Mouse (Mus musculus) layer of hippocampus, adult 9-11 months (tissue): ENCODE measurements at regions not wholly inside any gene's neighbourhood (a gene's known extent, or its start where the extent isn't known, plus 50 kb on each side); places are given as distances from the start of the nearest gene placed in this dataset.
"Not testable (repeated sequence)": the region's sequence is repeated elsewhere in the genome, so short reads cannot be mapped to it uniquely, and the experiment has no call there.

Experiments
- DNase-seq: peaks from one replicate; pipeline ENCODE4 v3.0.0; 2022

DNA sequence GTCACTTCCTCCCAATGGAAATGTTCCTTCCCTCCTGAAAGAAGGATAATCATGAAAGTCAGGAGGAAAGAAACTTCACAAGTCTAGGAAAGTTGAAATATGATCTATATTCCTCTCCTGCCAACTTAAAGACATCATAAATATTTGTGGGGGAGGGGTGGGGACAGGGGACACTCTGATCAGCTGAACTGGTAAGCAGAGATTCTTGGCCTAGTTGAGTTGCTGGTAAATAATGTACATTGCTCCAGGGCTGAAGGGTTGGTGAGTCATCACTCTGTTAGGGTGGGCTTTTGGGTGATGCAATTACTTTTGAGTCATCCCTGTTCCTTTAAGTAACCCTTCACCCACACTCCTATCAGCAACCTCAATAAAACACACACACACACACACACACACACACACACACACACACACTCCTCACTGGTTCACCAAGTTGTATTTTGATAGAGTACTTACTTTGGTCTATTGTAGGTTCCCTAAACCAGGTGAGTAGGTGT, 56.0 kb downstream of the Ccdc71l start:
- DNase-seq = no peak

- DNase-seq = no peak
Measured at GRCm38 (mm10) chr12:32435126-32435525, 56.6 kb downstream of the Ccdc71l start.

- no peak for DNase-seq
Measured at GRCm38 (mm10) chr12:32438209-32438608, 59.7 kb downstream of the Ccdc71l start.

GRCm38 (mm10) chr12:32444770-32445169, 66.3 kb downstream of the Ccdc71l start:
- DNase-seq = no peak

- no peak for DNase-seq
Measured at GRCm38 (mm10) chr12:32445874-32446273, 67.4 kb downstream of the Ccdc71l start.

- DNase-seq = no peak
Measured at GRCm38 (mm10) chr12:32449373-32449772, 70.9 kb downstream of the Ccdc71l start.

GRCm38 (mm10) chr12:32451226-32451625, 72.7 kb downstream of the Ccdc71l start:
- peak; percentile 21 for DNase-seq

DNA sequence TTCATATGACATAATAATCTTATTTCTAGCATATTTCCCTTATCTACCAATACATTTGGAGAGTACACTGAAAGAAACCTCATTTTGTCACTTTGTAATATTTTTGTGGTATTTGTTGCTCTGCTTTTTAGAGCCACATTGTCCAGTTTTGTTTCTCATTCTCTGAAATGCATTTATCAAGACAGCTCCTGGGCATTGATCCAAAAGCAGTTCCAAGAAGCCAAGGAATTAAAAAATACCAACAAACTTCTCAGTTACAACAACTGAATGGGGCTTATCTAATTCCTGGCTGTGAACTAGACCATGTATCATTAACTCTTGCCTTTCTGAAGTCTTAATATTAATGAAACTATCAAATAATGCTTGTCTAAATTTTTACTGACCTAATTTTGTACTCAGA, 76.3 kb downstream of the Ccdc71l start:
- DNase-seq = no peak

DNA sequence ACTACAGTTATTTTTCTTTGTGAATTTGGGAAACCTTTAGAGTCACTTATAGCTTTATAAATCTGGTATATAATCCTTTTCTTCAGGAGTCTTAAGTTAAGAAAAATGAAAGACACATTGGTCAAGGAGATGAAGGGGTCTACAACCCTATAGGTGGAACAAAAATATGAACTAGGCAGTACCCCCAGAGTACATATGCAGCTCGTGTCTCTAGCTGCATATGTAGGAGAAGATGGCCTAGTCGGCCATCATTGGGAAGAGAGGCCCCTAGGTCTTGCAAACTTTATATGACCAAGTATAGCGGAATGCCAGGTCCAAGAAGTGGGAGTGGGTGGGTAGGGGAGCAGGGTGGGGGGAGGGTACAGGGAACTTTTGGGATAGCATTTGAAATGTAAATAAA, 76.7 kb downstream of the Ccdc71l start:
- not testable (repeated sequence) for DNase-seq

DNA sequence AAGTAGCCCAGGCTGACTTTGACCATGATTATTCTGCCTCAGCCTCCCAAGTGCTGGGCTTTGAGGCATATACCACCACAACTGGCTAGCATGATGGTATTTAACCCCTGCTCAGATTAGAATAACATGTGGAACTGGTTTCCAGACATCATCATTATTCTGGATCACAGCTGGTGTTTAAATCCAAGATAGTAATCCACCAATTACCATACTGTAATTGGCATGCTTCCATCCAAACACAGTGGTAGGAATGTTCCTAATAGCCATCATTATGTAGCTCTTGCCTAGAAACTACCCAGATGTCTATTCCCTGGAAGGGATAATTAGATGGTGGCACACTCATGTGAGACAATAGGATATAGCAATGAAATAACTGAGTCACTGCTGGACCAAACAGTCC, 77.4 kb downstream of the Ccdc71l start:
- no peak for DNase-seq

DNA sequence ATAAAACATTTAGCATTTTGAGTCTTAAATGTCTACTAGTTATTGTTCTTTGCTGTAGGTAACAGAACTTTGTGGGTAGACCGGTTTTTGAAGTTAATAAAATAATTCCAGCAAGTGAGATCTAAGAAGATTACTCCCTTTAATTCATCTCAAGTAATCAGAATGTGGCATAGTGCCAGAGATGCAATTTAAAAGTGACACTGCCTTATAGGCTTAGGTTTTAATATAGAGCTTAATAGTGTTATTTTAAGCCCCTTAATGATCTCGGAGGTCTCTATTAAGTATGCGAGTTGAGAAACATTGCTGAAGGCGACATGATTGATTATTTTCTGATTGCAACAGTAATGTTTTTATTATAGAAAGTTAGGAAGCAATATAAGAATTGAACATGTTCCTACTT, 78.3 kb downstream of the Ccdc71l start:
- no peak for DNase-seq

GRCm38 (mm10) chr12:32458386-32458785, 79.9 kb downstream of the Ccdc71l start:
- no peak for DNase-seq

GRCm38 (mm10) chr12:32460330-32460998, 82.0 kb downstream of the Ccdc71l start:
- DNase-seq = no peak

- DNase-seq = peak; percentile 9
Measured at GRCm38 (mm10) chr12:32465371-32465770, 86.9 kb downstream of the Ccdc71l start.

- DNase-seq = no peak
Measured at GRCm38 (mm10) chr12:32469863-32470262, 91.4 kb downstream of the Ccdc71l start.

DNA sequence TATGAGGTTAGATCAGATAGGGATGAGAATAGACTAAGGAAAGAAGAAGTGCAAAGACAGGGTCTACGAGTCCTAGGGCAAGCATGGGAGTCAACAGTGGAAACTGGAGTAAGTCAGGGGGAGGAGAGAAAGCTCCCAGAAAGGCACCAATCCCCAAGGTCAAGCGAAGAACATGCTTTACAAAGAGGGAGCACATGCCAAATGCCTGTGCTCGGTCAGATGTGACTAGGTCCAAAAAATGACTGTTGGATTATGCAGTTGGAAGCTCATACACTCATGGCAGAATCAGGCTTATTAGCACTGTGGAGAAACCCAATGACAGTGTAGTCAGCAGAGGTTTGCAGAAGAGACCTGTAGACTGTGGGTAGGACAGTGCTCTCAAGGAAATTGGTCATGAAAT, 100.9 kb downstream of the Ccdc71l start:
- no peak for DNase-seq

DNA sequence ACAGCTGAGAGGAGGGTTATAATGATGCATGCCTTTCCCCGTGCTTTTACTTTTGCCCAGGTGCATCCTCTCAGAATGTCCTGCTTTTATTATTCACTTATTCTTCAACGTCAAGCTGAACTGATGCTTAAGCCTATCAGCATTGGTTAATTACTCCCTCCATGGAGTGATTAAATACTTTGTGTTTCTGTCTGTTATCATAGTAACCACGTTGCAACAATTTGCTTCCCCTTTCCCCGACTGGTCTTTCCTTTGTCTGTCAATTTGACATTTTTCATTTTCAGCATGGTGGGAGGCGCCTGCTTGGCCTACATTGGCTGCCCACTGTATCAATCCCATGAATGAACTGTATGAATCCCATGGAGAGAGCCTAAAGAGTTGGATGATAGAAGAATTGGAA, 101.8 kb downstream of the Ccdc71l start:
- no peak for DNase-seq

DNA sequence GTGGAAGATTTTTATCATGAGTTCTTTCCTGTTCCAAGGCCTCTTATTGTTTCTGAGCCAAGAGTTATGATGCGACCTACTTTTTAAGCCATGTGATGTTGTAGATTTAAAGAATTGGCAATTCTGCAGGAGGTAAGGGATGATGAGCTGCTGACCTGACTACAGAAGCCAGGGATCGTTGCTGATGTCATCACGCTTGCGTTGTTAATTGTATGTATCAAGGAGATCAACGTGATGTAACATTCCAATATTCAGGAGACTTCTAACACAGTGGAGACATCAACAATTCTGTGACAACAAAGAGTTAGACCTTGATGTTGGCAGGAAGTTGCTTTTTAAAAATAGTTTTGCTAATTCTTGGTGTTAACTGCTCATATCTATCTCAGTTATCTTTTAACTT, 102.5 kb downstream of the Ccdc71l start:
- DNase-seq = no peak

- DNase-seq = no peak
Measured at GRCm38 (mm10) chr12:32482343-32482742, 103.8 kb downstream of the Ccdc71l start.

DNA sequence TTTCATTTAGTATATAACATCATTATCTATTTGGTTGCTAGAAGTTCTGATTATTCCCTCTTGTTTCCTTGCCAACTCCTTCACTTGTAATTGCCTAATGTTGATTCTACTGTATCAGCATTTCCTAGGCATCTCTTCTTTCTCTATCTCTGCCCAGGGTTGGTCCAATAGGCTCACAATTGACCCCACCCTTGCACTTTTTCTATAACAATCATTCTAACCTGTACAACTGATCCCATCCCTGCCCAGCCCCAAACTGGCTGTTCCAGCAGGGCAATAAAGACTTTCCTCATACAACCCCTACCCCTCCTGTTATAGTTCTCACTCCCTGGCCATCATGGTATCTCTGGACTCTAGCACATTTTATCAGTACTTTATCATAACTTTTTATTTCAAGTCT, 104.3 kb downstream of the Ccdc71l start:
- DNase-seq = no peak

GRCm38 (mm10) chr12:32486246-32486645, 107.7 kb downstream of the Ccdc71l start:
- DNase-seq = no peak

- DNase-seq = no peak
Measured at GRCm38 (mm10) chr12:32486729-32487128, 108.2 kb downstream of the Ccdc71l start.

- no peak for DNase-seq
Measured at GRCm38 (mm10) chr12:32487883-32488577, 109.5 kb downstream of the Ccdc71l start.

DNA sequence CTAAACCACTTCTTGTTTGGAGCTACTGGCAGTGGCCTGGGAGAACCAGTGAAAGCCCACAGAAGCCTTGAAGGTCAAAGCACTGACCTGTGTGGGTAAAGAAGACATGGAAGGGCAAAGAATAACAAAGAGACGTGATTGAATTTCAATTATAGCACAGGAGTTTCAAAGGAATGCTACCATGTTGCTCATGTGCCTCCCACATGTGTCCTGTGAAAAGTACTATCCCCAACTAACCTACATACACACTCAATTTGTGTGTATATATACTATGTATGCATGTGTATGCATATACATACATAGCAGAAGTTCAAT, 110.0 kb downstream of the Ccdc71l start:
- no peak for DNase-seq
